Mouse (Mus musculus): Measurements from ENCODE around the gene Tbc1d20.
"Not testable (repeated sequence)": the region's sequence is repeated elsewhere in the genome, so short reads cannot be mapped to it uniquely, and the experiment has no call there.

Gene Tbc1d20

DNA sequence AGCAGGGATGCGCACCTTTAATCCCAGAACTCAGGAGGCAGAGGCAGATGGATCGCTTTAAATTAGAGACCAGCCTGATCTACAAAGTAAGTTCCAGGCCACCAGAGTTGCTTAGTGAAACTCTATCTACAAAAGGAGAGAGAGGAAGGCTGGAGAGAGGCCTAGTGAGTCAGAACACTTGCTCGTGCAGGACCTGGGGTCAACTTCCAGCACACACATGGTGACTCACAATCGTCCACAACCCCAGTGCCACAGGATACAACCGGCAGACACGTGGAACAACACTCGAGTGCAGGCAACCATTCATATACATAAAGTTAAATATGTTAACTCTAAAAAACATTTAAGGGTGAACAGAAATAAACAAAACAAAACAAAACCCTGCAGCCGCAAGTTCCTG is 33.0 kb downstream of the Tbc1d20 start:
- DNase-seq (ENCODE audit: extremely low spot score) = no peak

DNA sequence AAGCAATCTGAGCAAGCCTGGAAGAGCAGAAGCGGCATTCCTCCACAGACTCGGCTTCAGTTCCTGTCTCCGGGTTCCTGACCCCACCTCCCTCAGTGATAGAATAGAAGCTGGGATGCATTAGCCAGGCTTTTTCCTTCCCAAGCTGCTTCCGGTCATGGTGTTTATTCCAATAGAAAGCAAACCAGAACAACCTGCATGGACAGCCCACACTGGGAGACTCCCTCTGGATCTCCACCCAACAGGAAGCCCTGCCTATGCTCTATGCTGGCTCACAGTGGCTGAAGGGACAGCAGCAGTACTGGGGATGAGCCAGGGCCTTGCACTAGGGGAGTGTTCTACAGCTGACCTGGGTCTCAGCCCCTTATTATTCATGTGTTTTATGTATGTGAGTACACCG is 34.4 kb downstream of the Tbc1d20 start:
- DNase-seq (ENCODE audit: extremely low spot score) = no peak

DNA sequence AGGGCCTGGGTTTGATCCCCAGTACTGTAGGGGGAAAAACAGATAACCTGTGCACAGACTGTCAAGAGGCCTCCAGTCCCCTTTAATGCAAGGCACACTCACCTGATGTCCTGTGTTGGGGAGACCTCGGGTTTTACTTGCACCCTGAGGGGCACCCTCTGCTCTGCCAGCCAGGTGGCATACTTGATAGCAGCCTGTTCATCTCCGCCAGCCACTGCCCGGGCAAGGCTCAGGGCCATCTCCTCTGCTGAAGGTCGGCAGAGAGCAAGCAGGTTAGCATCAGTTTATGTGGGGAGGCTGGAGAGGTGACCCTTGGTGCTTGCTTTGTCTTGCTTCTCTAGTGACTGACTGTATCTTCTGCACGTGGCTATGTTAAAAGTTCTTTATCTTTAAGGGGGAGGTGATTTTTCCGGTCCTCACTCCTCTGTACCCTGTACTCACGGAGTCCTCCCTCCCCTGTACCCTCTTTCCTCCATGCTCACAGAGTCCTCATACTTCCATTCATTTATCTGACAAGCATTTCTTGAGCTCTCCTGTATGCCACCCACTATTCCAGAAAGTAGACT is 37.3 kb downstream of the Tbc1d20 start:
- no peak for DNase-seq (ENCODE audit: extremely low spot score)

DNA sequence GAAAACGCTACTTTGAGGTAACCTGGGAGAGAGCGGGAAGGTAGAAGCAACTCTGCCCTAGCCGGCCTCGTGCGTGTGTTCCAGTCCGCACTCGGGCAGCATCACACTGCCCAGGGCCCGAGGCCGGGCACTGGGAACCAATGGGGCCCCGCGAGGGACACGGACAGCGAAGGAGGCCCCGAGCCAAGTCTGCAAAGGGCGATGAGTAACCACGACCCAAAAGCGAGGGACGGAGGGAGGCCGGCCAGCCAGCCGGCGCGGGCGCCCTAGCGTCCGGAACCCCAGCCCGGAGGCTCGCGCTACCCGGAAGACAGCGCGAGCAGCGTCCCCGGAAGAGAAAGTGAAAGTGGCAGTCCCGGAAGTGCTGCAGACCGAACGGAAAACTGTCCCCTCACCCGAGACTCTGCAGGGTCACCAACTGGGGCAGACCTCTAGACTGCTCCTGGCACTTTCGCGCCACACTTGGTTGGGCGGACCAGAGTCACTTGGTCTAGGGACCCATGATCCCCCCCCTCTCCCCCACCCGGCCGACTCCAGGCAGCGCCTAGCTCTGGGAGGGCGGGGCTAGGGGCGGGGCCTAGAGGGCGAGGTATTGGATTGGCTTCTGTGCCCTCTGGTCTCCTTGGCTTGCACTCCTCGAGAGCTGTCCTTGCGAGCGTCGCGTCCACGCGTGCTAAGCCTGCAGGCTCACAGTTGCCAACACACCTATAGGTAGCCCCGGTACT is 38.6 kb downstream of the Tbc1d20 start, which contains the start of gene Rbck1:
Gene Rbck1 (minus strand): TSS at position 553 of the 725 bp plus-strand sequence.
- peak; percentile 95 for DNase-seq (ENCODE audit: extremely low spot score)

DNA sequence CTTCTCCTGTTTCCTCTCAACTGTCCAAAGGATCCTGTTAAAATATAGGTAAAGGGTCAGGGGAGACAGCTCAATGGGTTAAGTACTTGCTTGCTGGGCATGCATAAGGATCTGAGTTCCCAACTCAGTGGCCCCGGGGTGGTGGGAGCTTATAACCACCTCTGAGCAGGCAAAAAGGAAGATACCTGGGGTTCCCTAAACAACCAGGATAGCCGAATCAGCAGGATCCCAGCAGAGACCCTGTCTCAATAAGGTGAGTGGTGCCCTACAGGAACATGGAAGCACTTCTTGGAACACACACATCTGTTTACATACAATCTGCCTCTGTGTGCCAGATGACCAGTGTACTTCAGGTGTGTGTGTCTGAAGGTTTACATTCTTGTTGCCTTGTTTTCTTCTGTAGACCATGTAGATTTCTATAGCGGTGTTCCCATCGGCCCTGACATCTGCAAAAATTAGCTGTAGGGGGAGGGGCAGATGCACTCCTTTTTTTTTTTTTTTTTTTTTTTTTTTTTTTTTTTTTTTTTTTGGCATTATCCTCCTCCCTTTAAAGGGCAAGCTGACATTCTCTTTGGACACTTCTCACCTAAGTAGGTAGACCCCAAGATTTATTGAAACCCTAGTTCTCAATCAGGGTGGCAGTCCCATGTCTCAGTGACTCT is 39.8 kb downstream of the Tbc1d20 start:
- DNase-seq (ENCODE audit: extremely low spot score) = no peak

DNA sequence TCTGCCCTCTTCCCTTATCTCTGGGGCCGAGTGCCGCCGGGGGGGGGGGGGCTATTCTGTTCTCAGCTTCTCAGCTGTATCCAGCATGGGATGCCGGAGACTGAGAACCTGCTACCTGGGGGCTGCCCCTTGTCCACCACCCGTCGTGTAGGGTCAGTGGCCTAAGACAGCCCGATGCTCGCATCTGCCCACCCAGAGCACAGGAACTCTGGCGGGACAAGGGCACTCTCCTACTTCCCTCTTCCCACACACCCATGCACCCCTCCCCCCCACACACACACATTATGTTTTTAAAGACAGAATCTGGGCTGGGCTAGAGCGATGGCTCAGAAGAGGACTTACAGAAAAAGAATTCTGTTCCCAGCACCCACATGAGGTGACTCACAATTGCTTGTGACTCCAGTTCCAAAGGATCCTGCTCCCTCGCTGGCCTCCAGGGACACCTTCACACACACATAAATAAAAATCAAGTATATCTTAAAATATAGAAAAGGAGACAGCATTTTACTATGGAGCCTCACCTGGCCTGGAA is 41.7 kb downstream of the Tbc1d20 start:
- no peak for DNase-seq (ENCODE audit: extremely low spot score)

DNA sequence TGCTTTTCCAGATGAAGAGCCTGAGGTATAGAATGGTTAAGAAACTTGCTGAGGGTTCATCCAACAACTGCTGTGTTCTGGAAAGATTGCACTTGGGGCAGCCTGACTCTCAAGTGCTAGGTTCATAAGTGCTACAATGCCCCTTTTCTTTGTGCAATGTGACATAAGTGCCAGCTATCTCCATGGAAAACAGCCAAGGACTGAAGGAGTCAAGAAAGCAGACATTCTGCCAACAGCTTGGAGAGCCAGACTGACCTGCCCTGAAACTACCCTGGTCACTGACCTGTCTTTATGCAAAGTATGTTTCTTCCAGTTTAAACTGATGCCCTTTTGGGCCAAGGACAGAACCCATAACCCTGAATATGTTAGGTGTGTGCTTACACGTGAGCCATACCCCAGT is 43.2 kb downstream of the Tbc1d20 start:
- DNase-seq (ENCODE audit: extremely low spot score) = no peak

DNA sequence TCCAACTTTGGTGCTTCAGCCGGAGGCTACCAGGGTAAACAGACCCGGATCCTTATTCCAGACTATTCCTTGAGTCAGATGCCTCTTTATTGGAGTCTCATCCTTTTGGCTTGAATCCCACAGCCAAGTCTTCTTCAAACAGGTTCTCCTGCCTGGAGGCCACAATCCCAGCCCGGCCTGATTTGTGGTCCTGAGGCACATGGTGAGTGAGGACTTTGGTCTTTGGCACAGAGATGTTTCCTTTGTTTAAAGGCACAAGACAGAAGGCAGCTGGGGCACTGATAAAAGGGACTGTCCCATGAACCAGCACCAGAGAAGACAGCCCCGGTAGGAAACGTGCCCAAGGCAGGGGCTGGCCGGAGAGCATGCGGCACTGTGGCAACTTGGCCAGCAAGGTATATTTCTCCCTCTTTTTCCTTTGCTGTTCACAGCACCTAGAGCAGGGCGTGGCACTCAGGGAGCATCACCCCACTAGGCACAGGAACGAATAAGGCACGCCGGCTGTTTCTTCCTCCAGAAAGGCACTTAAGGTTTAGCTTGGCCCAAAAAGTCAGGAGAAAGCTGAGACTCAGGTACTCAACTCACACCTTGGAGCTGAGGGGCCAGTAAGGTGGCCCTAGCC is 44.1 kb downstream of the Tbc1d20 start:
- DNase-seq (ENCODE audit: extremely low spot score) = no peak

DNA sequence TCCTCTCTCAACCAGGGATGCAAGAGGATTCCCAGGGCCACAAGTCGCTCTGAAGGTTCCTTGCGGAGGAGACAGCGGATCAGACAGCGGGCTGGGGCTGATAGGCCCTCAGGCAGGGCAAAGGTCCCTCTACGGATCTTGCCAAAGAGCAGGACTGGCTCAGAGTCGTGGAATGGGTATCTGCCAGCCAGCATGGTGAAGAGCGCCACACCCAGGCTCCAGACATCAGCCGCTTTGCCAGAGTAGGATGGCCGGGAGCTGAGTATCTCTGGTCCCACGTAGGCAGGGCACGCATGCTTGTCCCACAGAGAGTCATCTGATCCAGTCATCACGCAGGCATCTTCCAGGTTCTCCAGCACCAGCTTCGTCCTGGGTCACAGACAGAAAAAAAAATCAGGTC is 44.7 kb downstream of the Tbc1d20 start:
- no peak for DNase-seq (ENCODE audit: extremely low spot score)

DNA sequence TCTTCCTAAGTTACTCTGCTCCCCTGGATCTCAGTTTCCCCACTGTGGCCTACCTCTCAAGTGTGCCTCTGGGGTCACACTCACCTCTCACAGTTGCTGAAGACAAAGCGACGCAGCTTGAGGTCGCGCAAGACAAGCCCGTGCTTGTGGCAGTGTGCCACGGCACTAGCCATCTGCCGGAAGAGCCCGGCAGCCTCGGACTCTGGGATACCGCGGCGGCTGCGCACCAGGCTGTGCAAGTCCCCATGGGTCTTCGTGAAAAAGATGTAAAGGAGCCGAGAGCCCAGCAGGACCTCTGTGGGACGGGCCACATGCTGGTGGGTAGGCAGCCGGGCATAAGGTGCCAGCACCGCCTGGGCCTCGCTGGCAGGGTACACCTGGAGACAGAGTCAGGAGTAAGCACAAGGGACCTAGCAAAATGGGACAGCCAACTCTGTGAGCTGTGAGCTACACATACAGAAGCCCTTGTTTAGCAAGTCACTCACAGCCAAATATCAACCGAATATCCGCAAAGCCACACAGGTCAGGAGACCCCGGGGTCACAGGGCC is 46.1 kb downstream of the Tbc1d20 start:
- DNase-seq (ENCODE audit: extremely low spot score) = no peak

DNA sequence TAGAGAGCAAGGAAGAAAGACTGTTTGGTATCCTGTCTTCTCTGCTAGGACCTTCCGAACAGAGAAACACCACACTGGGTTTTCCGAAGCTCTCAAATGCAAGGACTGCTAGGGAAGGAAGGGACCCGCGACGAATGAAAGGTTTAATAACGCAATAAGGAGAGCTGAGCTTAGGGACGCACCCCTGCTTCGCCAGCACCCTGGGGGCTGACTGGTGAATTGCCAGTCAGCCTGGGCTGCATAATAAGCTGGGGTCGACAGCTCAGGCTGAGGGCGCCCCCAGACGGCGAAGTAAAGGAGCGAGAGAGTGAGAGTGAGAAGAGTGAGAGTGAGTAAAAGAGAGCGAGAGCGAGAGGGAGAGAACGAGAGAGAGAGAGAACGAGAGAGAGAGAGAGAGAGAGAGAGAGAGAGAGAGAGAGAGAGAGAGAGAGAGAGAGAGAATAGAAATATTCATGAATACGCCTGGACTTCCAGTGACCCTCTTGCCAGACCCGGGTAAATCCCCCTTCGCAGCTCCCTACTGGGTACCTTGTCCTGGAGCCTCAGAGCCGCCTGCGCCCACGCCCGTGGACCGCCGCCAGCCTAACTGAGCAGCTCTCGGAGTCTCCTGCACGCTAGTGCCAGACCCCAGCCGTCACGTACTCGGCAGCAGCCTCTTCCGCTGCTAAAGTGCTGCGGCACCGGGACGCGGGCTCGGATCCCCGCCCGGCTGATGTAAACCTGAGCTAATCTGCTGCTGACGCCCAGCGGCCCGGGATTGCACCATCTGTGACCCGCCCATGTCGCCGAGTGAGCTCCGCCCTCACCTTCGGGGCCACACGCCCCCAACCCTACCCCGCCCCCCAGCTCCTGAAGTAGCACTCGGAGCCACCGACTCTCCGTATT is 49.9 kb downstream of the Tbc1d20 start, which contains the start of gene Trib3:
Gene Trib3 (minus strand): TSS at position 704 of the 885 bp plus-strand sequence.
- DNase-seq (ENCODE audit: extremely low spot score) = peak; percentile 80

DNA sequence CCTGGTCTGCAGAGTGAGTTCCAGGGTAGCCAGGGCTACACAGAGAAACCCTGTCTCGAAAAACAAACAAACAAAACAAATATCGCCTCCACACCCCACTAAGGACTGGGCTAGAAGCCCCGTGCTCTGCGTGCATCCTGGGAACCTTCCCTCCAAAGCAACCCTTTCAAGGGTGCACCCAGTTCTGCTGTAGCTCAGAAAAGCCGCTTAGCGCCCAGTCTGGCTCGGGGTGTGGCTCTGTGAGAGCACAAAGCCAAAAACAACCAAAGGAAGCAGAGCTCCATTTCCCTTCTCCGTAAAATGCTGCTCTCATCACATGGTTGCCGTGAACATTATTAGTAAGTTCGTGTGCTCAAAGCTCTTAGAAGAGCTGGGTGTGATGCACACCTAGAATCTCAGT is 50.7 kb downstream of the Tbc1d20 start:
- no peak for DNase-seq (ENCODE audit: extremely low spot score)

DNA sequence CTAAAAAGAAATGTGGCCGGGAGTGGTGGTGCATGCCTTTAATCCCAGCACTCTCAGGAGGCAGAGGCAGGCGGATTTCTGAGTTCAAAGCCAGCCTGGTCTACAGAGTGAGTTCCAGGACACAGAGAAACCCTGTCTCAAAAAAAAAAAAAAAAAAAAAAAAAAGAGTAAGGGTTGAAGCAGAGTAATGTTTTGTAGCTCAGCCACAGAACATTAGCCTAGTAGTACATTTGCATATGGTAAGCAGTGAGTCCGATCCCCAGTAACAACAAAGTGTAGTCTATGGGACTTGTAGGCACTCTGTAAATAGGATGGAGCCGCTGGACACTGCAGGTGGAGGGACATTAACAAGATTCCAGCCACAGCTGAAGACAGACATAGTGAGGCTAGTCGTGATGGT is 51.3 kb downstream of the Tbc1d20 start:
- DNase-seq (ENCODE audit: extremely low spot score) = no peak

DNA sequence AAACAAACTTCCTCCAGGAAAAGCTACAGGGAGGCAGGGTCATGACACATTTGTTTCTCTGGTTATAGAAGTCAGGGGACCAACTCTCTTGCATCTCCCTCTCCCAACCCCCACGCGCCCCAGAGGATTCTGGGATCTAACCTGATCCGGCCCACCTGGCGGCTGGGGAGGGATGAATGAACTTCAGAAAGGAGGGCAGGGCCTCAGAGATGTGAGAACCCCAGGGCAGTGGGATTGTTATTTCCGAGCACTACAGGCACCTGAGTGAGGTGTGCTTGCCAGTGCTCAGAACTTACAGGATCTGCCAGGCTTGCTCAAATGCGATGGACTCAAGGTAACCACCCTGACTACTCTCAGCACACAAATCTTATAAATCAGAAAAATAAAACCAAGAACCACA is 51.8 kb downstream of the Tbc1d20 start:
- DNase-seq (ENCODE audit: extremely low spot score) = no peak

DNA sequence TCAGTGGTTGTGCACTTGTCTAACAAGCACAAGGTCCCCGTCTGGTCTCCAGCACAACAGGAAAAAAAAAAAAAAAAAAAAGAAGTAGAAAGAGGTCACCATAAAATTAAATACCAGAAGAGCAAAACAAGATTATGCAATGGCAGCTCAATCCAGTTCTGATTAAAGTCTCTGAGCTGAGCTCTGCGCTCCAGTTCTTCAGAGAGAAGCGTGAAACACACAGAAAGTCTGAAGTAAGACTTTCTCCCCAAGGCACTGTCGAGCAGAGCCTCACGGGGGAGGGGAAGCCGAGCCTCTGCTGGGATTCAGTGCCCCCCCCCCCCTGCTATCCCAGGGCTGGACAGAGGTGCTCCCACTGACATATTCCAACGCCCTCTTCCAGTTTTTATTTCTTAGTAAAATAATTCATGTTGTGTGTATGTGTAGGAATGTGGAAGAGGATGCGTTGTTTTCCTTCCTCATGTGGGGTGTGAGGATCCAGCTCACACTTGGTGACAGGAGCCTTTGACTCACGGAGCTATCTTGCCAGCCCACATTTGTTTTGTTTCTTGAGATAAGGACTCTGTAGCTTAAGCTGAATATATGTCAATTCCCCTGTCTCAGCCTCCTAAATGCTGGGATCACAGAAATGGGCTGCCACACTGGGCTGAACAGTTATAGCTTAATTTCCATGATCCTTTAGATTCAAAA is 53.3 kb downstream of the Tbc1d20 start:
- no peak for DNase-seq (ENCODE audit: extremely low spot score)

DNA sequence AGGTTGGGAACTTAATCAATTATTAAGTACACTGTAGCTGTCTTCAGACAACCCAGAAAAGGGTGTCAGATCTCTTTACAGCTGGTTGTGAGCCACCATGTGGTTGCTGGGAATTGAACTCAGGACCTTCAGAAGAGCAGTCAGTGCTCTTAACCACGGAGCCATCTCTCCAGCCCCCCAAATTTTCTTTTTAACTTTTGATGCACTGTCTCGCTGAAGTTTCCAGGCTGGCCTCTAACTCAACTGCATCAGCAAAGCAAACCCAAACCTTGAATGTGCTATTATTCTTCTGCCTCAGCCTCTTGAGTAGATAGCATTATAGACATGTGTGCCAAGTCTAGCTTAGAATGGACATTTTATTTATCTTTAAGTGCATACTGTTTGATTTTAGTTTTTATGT is 54.1 kb downstream of the Tbc1d20 start:
- no peak for DNase-seq (ENCODE audit: extremely low spot score)

DNA sequence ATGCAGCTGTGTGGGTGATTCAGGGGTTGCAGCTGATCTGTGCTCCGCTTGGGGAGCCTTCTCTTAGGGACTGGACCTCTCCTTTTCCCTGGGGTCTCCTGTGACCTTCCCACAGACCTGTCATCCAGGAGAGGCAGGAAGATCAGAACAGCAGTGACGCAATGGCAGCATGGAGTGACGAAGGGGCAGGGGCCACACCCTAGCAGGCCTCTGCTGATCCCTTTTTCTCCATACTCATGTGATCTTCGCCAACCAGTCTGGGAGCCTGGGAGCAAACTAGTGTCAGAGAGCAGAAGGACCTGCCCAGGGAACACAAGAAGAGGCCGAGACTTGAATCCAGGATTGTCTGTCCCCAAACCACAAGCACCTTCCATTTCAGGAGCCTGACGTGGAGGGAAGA is 55.6 kb downstream of the Tbc1d20 start:
- no peak for DNase-seq (ENCODE audit: extremely low spot score)

DNA sequence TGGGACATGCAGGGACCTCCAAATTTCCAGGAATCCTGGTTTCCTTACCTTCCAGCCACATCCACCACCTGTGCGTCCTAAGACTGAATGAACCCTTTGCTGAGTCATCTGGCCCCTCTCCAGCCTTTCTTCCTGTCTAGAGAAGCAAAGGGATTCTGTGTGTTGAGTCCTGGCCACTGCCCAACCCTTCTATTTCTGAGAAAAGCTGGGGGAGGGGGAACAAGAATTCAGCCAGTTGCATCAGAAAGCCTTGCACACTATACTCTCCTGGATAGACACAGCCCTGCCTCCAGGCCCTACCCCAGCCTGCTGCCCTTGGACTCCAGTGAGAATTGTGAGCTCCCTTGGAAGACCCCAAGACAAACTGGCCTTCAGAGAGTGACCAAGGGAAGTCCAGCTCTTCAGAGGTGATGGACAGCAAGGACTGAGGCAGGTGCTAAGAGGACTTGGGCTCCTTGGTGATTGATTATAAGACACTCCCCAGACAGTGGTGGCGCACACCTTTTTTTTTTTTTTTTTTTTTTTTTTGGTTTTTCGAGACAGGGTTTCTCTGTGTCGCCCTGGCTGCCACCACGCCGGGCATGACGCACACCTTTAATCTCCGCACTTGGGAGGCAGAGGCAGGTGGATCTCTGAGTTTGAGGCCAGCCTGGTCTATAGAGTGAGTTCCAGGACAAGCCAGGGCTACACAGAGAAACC is 56.4 kb downstream of the Tbc1d20 start:
- no peak for DNase-seq (ENCODE audit: extremely low spot score)

DNA sequence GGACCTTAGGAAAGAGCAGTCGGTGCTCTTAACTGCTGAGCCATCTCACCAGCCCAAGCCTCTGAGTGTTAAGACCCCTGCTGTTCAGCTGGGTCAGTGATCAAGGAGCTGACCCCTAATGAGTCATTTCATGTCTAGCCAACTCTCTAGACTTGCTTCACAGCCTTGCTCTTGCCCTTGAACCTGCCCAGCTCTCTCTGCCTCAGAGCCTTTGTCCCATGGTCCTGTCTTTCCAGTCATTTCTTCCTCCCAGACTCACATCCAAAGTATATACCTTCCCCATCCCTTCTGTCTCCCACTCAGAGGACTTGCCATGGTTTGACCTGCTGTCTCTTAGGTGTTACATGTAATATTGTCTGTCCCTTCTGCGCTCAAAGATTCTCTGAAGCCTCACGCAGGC is 63.6 kb downstream of the Tbc1d20 start:
- no peak for DNase-seq (ENCODE audit: extremely low spot score)

DNA sequence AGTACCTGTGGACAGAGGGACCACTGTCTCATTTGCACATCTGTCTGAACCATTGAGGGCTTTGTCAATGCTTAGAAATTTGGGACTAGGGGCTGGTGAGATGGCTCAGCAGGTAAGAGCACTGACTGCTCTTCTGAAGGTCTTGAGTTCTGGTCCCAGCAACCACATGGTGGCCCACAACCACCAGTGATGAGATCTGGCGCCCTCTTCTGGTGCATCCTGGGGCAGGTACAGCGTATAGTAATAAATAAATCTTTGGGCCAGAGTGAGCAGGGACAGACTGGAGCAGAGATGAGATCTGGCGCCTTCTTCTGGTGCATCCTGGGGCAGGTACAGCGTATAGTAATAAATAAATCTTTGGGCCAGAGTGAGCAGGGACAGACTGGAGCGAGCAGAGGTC is 65.3 kb downstream of the Tbc1d20 start:
- DNase-seq (ENCODE audit: extremely low spot score) = not testable (repeated sequence)

Measured in embryo, embryonic 9.5 days (tissue).